Mouse (Mus musculus): ENCODE results near the gene Stpg1. TPM values are rescaled to one million over a fixed set of nuclear protein-coding genes. Genes with fewer than 3 reads are reported as not detected.

The Stpg1 gene
- polyA plus RNA-seq (2015; fragmentation: Nextera tagmentation; extraction: Ambion mirVana), result not detected in 2 replicates

DNA sequence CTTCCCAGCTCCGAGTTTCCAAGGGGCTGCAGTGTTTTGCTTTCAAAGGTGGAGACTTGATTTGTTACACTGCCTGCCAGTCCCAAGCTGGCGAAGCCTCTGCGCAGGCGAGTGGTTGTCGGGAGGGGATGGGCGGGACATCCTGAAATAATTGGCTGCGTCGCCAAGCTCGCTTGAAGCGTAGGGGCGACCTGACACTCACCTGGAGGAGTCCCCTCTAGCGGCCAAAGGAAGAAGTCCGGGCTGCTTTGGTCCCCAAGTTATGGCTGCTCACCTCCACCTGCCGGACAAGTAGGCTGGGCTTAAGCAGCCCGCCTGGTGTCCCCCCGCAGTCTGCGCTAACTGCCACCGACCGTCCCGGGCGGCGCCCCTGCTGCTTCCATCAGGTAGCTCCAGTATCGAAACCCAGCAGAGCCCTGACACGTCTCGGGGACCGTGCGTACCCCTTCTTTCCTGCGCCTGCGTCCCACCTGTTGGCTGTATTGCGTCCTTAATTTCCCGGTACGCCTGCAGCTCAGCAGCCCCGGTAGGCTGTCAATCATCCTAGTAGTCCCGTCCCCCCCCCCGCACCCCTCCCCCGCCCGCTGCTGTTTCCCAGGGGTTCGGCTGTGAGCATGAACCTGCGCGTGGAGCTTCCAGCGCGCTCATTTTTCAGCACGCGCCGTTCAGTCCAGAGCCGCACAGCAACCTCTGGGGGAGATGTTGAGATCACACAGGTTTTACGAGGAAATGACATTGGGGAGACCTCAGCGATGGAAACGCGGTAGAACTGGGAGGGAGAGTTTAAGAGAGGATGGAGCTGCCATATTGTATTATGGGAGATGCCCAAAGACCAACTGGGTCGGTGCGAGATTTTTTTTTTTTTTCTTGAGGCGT, at the start of gene Stpg1, which contains the start of gene Nipal3:
Stpg1 (plus strand) TSS at position 270 of the 876 bp plus-strand sequence.
Nipal3 (minus strand) TSS at position 518 of the 876 bp plus-strand sequence.
- peaks cover 4% of the 10 kb centered on the region; the same call in 1 of the 2 replicates for H3K36me3 ChIP-seq (replicated peaks; ENCODE audit: insufficient read depth, low read length)
- peak within 1 kb of the TSS; percentile 55 for H3K9ac ChIP-seq (replicated peaks)
- H3K4me3 ChIP-seq (ENCODE audit: low read depth, low read length), result peak within 1 kb of the TSS; percentile 74
- peak; percentile 98 for ATAC-seq
- peak within 1 kb of the TSS; percentile 100 for H3K4me2 ChIP-seq (ENCODE audit: low read depth, low read length)
- H3K4me1 ChIP-seq (ENCODE audit: insufficient read depth), result peaks cover 15% of the 10 kb centered on the region
- DNase-seq, result peak; percentile 92
- TF ChIP-seq EP300 (IDR thresholded peaks at IDR 0.05; ENCODE audit: low read depth) (no peak), CTCF (IDR thresholded peaks at IDR 0.05; ENCODE audit: low read depth) (peak; percentile 83)
- H3K9me3 ChIP-seq (ENCODE audit: low read length), result no peaks in the 10 kb centered on the region
- peak within 1 kb of the TSS; percentile 63 for H3K27ac ChIP-seq (ENCODE audit: low read depth)
- no peaks in the 10 kb centered on the region for H3K27me3 ChIP-seq (ENCODE audit: insufficient read depth, low read length)
- WGBS (ENCODE audit: insufficient replicate concordance), result 1% methylated on average over 53 of the region's 53 CpGs

GRCm38 (mm10) chr4:135451360-135452015, 43.1 kb upstream of the Stpg1 start:
- no peak for TF ChIP-seq EP300 (IDR thresholded peaks at IDR 0.05; ENCODE audit: low read depth)
- no peak for TF ChIP-seq CTCF (IDR thresholded peaks at IDR 0.05; ENCODE audit: low read depth)
- DNase-seq, result no peak
- H3K27ac ChIP-seq (ENCODE audit: low read depth), result no peak overlapping the region
- no peak overlapping the region for H3K4me3 ChIP-seq (ENCODE audit: low read depth, low read length)
- no peak for ATAC-seq
- no peaks in the 10 kb centered on the region for H3K4me1 ChIP-seq (ENCODE audit: insufficient read depth)
- no peaks in the 10 kb centered on the region for H3K27me3 ChIP-seq (ENCODE audit: insufficient read depth, low read length)
- WGBS (ENCODE audit: insufficient replicate concordance), result 58% methylated on average over 18 of the region's 18 CpGs
- H3K9me3 ChIP-seq (ENCODE audit: low read length), result no peaks in the 10 kb centered on the region
- no peaks in the 10 kb centered on the region for H3K36me3 ChIP-seq (replicated peaks; ENCODE audit: insufficient read depth, low read length)
- H3K4me2 ChIP-seq (ENCODE audit: low read depth, low read length), result no peak overlapping the region
- H3K9ac ChIP-seq (replicated peaks), result no peak overlapping the region

DNA sequence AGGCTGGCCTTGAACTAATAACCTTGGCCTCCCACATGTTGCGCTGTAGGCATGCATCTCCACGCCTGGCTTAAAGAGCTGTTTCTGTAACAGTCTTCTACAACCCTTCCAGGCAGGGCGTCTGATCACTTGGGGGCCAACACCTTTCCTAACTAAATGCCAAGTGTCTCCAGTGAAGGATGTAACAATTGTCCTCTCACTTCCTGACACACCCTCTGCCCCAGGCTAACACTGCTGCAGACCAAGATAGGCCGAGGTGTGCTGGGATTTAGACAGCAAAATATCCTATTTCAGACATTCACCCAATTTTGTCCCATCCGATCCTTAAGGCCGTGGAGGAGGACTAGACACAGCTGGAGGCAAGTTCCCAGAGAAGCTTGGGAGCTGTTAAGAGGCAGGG, 41.4 kb upstream of the Stpg1 start:
- no peaks in the 10 kb centered on the region for H3K4me1 ChIP-seq (ENCODE audit: insufficient read depth)
- 68% methylated on average over 6 of the region's 6 CpGs for WGBS (ENCODE audit: insufficient replicate concordance)
- no peak for ATAC-seq
- no peaks in the 10 kb centered on the region for H3K36me3 ChIP-seq (replicated peaks; ENCODE audit: insufficient read depth, low read length)
- H3K27ac ChIP-seq (ENCODE audit: low read depth), result no peak overlapping the region
- no peak for DNase-seq
- no peaks in the 10 kb centered on the region for H3K9me3 ChIP-seq (ENCODE audit: low read length)
- no peak overlapping the region for H3K9ac ChIP-seq (replicated peaks)
- H3K4me3 ChIP-seq (ENCODE audit: low read depth, low read length), result no peak overlapping the region
- no peaks in the 10 kb centered on the region for H3K27me3 ChIP-seq (ENCODE audit: insufficient read depth, low read length)
- H3K4me2 ChIP-seq (ENCODE audit: low read depth, low read length), result no peak overlapping the region
- TF ChIP-seq CTCF (IDR thresholded peaks at IDR 0.05; ENCODE audit: low read depth), result no peak
- TF ChIP-seq EP300 (IDR thresholded peaks at IDR 0.05; ENCODE audit: low read depth), result no peak

- no peak for ATAC-seq
- Histone ChIP-seq H3K36me3 (replicated peaks; ENCODE audit: insufficient read depth, low read length) (no peaks in the 10 kb centered on the region), H3K27me3 (ENCODE audit: insufficient read depth, low read length) (no peaks in the 10 kb centered on the region), H3K4me2 (ENCODE audit: low read depth, low read length) (no peak overlapping the region), H3K4me1 (ENCODE audit: insufficient read depth) (no peaks in the 10 kb centered on the region), H3K9ac (replicated peaks) (no peak overlapping the region), H3K27ac (ENCODE audit: low read depth) (no peak overlapping the region), H3K4me3 (ENCODE audit: low read depth, low read length) (no peak overlapping the region), H3K9me3 (ENCODE audit: low read length) (no peaks in the 10 kb centered on the region)
- 76% methylated on average over 12 of the region's 12 CpGs for WGBS (ENCODE audit: insufficient replicate concordance)
- DNase-seq, result no peak
- no peak for TF ChIP-seq EP300 (IDR thresholded peaks at IDR 0.05; ENCODE audit: low read depth)
- TF ChIP-seq CTCF (IDR thresholded peaks at IDR 0.05; ENCODE audit: low read depth), result no peak
Measured at GRCm38 (mm10) chr4:135453572-135453971, 41.0 kb upstream of the Stpg1 start.

- Histone ChIP-seq H3K4me1 (ENCODE audit: insufficient read depth) (no peaks in the 10 kb centered on the region), H3K4me3 (ENCODE audit: low read depth, low read length) (no peak overlapping the region), H3K9me3 (ENCODE audit: low read length) (no peaks in the 10 kb centered on the region), H3K27ac (ENCODE audit: low read depth) (no peak overlapping the region), H3K27me3 (ENCODE audit: insufficient read depth, low read length) (no peaks in the 10 kb centered on the region), H3K9ac (replicated peaks) (no peak overlapping the region), H3K4me2 (ENCODE audit: low read depth, low read length) (no peak overlapping the region), H3K36me3 (replicated peaks; ENCODE audit: insufficient read depth, low read length) (peaks cover 3% of the 10 kb centered on the region; the same call in 1 of the 2 replicates)
- DNase-seq (no peak), ATAC-seq (no peak)
- TF ChIP-seq CTCF (IDR thresholded peaks at IDR 0.05; ENCODE audit: low read depth) (no peak), EP300 (IDR thresholded peaks at IDR 0.05; ENCODE audit: low read depth) (no peak)
- 89% methylated on average over 11 of the region's 11 CpGs for WGBS (ENCODE audit: insufficient replicate concordance)
Measured at GRCm38 (mm10) chr4:135463406-135463805, 31.2 kb upstream of the Stpg1 start.

GRCm38 (mm10) chr4:135477851-135478250, 16.7 kb upstream of the Stpg1 start:
- Histone ChIP-seq H3K4me1 (ENCODE audit: insufficient read depth) (no peaks in the 10 kb centered on the region), H3K4me2 (ENCODE audit: low read depth, low read length) (no peak overlapping the region), H3K9me3 (ENCODE audit: low read length) (no peaks in the 10 kb centered on the region), H3K36me3 (replicated peaks; ENCODE audit: insufficient read depth, low read length) (peaks cover 4% of the 10 kb centered on the region; the same call in 1 of the 2 replicates), H3K4me3 (ENCODE audit: low read depth, low read length) (no peak overlapping the region), H3K9ac (replicated peaks) (no peak overlapping the region), H3K27ac (ENCODE audit: low read depth) (no peak overlapping the region), H3K27me3 (ENCODE audit: insufficient read depth, low read length) (no peaks in the 10 kb centered on the region)
- no peak for TF ChIP-seq CTCF (IDR thresholded peaks at IDR 0.05; ENCODE audit: low read depth)
- no peak for TF ChIP-seq EP300 (IDR thresholded peaks at IDR 0.05; ENCODE audit: low read depth)
- ATAC-seq, result no peak
- WGBS (ENCODE audit: insufficient replicate concordance), result 83% methylated on average over 10 of the region's 10 CpGs
- no peak for DNase-seq
